Mouse (Mus musculus) olfactory bulb, adult 2 months (tissue): ENCODE results near the gene Padi4.

Experiments
- CTCF ChIP-seq: fragments of 200-500 bp; IDR thresholded peaks from 2 replicates; pipeline ENCODE4 v1.5.1; 2012; ENCODE audit warnings: low read depth, mild to moderate bottlenecking, low read length, moderate library complexity; ENCODE audit not compliant: insufficient read depth
- POLR2A ChIP-seq: fragments of 200-500 bp; IDR thresholded peaks from 2 replicates; pipeline ENCODE4 v1.6.1; 2012; ENCODE audit warnings: mild to moderate bottlenecking, low read depth, low read length, moderate library complexity; ENCODE audit not compliant: insufficient read depth

DNA sequence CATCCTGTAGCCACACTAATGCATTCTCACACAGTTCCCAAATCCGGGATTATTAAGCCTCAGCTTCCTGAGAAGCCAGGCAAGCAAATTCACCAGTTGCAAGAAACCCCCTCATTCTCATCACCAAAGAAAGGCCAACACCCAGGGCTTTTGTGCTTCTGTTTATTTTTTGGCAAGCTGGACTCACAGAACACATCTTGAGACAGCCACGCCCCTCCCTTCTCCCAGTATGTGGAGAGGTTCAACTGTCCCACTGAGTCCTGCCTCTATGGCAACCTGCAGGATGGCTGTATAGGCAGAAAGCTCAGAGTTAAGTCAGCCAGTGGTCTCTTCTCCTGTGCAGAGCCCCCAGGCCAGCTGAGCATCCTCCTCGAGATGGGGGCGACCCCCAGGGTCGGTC lies 11.2 kb upstream of the Padi4 start:
- TF ChIP-seq CTCF, result no peak
- TF ChIP-seq POLR2A, result no peak
